Mouse (Mus musculus) left cerebral cortex, adult 8-10 months (tissue): ENCODE data around the gene Sap30l. TPM values are rescaled to one million over a fixed set of nuclear protein-coding genes. Genes with fewer than 3 reads are reported as not detected.
"Not testable (repeated sequence)": the region's sequence is repeated elsewhere in the genome, so short reads cannot be mapped to it uniquely, and the experiment has no call there.

Source experiments
- DNase-seq, 2 experiments: peaks; one replicate each; pipeline ENCODE4 v3.0.0; 2022; ENCODE audit warnings: low spot score in 2 of 2
- total RNA-seq, 4 experiments: library from RNA; stranded (reverse); gene quantifications; 2 replicates each; pipeline ENCODE4 v1.2.4; 2022

Sap30l gene
- total RNA-seq, 4 experiments from 2014 or later: 46.3 to 50.7 (median 49.6) TPM

DNA sequence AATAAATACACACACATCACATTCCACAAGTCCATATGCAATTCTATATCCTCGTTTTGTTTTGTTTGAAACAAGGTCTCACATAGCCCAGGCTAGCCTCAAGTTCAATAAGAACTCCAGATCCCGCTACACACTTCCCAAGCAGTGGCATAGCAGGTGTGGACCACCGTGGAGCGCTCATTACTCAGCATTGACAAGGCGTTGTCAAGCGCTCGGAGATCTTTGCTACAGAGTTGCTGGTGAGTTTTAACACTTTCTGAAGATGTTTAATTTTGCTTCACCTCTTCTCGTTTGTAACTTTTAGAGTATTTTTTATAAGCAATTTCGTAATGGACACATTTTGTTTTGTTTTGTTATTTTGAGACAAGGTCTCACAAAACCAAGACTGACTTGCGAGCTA, 2.0 kb upstream of the Sap30l start:
- no peak for DNase-seq

DNA sequence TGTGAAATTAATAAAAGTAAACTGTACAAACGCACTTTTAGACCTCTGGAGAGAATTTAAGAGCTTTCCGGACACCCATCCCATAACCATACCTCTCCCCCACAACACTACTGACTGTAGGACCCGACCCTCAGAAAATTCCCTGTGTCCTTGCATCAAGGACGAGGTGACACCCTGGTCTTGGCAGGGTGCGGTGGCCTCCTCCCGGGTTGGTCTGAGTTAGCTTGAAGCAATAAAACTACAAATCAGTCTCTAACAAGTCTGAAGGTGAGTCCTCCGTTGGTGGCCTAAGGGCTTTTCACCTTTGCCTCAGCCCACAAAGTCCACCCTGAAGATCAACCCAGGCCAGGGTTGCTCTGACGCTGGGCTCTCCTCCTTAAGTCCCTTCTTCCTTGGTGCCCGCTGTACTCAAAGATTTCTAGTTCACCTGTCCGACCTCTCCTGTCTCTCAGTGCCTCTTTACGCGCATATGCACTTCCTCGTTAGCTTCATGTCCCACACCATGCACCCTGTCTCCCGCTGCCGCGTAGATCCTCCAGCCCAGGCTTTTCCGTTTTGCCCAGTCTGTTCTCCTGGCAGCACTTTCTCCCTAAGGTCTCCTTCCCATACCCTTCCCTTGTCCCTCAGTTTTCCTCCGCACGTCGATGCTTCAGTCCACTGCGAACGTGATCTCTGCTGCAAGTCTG, 1.0 kb upstream of the Sap30l start:
- DNase-seq: no peak

DNA sequence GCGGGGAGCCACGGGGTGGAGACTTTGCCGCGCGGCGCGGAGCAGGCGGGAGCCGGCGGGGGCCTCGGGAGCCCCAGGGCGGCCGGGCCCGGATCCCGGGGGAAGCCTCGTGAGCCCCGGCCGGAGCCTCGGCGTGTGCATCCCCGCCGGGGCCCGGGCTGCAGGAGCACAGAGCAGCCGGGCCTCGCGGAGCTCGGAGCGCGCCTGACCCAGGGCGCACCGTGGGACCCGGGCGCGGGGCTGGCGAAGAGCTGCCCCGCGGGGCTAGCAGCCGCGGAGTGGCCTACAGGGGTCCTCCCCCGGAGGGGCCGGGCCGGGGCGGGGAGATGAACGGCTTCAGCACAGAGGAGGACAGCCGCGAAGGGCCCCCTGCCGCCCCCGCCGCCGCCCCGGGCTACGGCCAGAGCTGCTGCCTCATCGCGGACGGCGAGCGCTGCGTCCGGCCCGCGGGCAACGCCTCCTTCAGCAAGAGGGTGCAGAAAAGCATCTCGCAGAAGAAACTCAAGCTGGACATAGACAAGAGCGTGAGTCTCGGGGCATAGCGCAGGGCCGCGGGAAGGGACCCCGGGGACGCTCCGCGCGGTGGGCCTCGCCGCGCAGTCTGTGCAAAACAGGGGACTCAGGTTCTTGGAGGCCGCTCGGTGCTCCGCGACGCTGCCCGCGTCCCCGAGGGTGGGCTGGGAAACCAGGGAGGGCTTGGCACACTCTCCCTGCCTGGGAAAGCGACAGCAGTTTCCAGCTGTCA, 501 bp downstream of the Sap30l start:
- DNase-seq: peak in 1 of 2 experiments; percentile 26

DNA sequence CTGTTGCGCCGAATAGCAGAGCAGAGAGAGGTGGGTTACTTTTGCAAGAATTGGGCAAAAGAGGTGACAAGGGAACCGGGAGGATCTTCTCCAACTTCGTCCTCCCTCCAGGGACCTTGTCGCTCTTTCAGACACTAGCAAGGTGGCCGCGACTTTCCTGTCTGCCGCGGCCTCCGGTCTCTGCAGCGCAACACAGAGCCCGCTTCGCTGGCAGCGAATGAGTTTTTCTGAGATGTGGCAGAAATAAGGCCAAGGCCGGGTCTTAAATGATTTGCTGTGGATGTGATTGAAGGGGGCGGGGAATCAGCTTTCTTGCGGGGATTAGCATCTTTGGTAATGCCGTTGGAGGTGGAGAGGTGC, 1.1 kb downstream of the Sap30l start:
- no peak for DNase-seq

DNA sequence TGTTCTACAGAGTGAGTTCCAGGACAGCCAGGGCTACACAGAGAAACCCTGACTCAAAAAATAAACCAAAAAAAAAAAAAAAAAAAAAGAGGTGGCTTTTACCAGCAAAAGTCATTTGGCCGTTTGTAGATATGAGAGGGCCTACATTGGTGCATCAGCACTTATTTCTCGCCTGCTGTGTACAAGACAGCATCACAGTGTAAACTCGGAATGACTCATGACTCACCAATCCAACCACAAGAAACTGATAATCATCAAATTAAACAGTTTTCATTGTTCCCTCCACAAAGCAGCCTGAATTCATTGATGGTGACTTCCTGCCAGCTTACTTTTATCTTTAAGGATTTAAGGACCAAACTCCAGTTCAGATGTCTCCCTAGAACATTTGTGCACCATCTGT, 3.6 kb downstream of the Sap30l start:
- DNase-seq: no peak

DNA sequence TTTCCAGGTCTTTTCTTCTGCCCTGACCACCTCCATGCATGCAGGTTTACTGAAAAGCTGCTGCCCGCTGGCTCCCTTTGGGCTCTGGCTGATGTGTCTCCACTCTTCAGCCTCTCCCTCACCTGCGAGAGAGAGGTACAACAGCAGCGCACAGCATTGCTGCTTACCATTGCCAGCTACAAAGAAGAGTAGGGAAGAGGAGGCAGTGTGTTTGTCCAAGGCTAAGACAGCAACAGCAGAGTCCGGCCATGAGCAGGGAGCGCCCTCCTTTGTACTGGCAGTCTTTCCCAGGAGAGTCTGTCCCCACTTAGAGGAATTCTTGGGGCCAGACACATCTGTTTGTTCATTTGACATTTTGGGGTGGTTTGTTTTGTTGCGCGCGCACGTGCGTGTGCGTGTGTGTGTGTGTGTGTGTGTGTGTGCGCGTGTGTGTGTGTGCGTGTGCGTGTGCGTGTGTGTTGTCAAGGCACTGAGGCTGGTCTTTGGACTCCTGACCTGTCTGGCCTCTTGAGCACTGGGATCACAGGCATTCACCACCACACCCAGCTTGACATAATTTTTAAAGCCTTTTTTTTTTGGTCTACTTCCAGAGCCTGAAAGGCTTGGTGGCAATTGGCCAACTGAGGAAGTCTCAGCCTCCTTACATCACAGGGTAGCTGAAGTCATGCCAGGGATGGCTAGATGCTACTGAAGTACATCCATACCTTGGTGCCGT, 7.7 kb downstream of the Sap30l start:
- DNase-seq: no peak

DNA sequence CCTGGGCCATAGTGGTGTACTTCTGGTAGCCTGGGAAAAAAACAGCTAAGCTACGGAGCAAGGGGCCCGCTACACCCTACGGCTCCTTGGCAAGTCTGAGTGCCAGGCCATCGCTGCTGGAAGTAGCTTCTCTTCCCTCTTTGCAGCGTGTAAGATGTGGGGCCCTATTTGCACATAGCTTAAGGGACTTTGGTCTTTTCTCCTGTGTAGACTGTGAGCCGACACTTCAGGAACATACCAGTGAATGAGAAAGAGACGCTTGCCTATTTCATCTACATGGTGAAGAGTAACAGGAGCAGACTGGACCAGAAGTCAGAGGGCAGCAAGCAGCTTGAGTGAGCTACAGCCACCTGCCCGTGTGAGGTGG, 8.3 kb downstream of the Sap30l start:
- DNase-seq: no peak

DNA sequence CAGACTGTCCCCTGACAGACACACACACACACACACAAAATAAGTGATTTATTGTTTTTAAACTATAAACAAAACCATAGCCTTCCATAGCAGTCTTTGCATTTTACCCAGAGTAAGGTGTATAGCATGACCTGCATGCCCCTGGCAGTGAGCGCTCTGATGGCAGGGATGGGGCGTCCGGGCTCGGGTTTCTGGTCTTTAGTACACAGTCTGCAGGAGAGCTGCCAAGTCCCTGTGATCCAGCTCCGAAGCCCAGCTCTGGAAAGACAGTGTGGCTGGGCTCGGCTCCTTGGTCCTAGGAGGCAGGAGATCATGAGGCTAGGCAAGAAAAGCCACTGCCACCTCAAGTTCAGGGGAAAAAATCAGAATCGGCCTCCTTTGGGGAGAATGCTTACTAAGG, 9.6 kb downstream of the Sap30l start:
- no peak for DNase-seq

DNA sequence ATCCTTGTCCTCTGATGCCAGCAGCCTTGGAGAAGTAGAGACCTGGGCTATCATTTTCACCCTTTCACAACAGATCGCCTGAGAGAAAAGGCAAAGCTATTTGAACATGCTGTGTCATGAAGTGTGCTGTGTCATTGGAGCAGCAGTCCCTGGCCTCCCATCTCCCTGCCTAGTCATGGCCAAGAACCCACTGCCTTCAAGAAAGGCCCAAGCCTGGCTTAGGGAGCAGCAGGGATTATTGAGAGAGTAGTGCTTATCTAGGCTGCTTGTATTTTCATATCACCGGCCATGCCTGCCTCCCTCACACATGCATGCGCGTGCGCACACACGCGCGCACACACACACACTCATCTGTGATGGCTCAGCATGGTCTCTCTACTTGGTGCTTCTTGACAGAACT, 10.8 kb downstream of the Sap30l start:
- DNase-seq: no peak

DNA sequence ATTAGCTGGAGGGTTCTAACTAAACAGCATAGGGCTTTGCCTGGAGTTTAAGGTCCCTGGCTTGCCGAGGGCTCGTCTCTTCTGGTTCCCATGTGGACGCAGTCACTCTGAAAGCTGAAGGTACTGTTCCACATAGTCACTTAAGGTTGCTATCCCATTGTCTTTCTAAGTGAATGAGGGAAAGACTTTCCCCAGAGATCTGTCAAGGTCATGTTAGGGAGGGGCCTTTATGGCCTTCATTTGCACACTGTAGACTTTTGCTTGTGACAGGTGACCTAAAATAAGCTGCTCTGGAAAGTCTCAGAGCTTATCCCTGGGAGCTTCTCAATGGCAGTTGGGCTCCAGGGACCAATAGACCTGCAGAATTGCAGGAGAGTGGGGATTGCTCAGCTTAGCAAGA, 12.2 kb downstream of the Sap30l start:
- no peak for DNase-seq

DNA sequence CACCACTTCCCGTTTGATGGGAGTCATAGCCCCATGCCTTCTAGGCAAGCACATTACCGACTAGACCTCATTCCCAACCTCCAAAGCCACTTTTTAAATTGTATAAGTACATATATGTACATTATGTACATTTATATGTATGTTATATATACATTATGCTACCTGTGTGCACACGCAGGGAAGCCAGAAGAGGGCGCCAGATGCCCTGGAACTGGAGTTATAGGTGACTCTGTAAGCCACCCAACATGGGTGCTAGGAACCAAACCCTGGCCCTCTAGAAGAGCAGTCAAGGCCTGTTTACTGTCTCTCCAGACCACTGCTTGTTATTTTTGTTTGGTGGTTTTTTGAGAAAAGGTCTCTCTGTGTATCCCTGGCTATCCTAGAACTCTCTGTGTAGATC, 16.8 kb downstream of the Sap30l start:
- DNase-seq: no peak

DNA sequence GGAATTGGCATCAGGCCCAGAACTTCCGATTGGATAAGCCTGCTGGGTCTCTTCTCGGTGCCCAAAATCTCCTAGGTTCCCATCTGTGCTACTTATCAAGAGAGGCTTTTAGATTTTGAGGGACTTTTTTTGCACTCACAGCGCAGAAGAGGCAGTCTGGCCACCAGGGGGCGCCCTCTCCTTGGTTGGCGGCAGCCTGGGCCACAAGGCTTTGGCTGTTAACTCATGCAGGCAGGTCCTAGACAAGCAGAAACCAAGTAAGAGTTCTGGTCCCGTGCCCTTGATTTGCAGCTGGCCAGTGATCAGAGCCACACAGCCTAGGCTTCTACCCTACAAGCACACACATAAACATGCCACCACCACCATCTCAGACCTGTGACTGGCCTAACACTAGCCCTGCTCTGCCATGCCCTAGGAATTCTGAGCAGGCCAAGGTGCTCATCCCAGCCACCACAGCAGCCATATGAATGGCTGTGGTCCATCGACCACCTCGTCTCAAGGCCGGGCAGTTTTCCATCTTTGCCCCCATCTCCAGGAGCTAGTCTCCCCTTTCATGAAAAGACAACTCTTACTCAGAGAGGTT, 18.7 kb downstream of the Sap30l start:
- peak; percentile 39 to 68 for DNase-seq

DNA sequence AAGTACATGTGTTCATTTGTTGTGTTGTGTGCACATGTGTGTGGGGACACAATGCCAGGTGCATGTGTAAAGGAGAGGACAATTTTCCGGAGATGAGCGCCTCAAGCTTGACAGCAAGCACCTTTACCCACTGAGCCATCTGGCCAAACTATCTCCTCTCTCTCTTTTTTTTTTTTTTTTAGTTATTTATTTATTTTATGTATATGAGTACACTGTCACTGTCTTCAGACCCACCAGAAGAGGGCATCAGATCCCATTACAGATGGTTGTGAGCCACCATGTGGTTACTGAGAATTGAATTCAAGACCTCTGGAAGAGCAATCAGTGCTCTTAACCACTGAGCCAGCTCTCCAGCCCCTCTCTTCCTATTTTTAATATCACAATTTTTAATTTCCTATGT, 21.7 kb downstream of the Sap30l start:
- not testable (repeated sequence) for DNase-seq

DNA sequence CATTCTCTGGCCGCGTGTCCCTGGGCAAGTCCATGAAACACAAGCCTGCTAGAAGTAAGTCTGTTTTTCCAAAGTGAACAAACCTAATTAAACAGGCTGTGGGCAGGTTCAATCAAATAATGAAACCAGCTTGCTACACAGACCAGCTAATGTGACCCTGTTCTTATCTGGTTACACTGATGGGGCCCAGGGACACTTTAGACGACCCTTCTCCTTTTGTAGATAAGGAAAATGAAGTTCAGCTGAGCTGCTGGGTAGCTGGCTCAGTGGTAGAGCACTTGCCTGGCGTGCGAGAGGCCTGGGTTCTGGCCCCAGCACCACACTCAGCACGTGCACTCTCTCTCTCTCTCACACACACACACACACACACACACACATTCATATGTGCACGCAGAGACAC, 22.3 kb downstream of the Sap30l start:
- no peak for DNase-seq

DNA sequence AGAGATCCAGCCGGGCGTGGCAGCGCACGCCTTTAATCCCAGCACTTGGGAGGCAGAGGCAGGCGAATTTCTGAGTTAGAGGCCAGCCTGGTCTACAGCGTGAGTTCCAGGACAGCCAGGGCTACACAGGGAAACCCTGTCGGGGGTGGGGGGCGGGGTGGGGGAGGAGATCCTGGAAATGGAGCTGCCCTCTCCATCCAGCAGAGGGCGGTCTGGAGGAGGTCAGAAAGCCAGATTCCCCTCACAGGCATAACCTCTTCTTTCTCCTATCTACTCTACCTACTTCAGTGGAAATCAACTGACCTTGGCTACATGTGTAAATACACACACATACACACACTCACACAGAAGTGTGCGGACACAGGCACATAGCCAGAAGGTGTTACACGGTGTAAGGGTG, 23.8 kb downstream of the Sap30l start:
- DNase-seq: not testable (repeated sequence)

DNA sequence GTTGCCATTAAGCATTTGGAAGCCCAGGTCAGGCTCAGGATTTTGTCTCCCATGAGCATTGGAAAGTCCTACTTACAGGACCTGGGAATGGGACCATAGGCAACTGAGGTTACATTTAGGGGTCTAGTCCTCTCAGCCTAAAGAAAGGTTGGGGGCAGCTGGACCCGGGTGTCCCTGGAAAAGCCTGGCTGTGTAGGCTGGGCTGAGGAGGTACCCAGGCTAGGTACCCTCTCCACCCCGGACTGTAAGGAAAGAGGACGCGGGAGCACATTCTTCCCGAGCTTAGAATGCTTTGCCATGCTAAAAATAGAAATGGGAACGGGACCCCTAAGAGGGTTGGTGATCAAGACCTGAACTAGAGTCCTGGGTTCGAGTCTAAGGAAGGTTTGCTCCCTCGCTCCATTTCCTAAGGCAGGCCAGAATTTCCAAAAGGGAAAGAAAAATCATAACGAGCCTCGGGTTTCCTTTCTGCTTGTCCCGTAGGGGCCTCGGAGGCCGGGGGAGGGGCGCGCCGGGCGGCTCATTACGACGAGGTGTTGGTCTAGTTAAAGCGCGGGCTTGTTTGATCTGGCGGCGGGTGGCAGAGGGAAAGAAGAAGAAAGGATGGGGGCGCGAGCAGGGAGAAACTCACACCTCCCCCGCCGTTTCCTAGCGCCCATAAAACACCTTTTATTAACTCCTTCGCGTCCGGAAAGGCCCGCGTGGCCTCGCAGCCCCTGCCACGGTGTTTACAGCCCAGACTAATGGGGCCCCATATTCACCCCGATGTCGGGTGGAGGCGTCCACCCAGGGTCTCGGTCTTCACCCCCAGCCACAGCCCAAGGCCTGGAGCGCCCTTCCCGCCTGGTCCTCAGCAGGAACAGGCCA, 25.8 kb downstream of the Sap30l start:
- no peak for DNase-seq

DNA sequence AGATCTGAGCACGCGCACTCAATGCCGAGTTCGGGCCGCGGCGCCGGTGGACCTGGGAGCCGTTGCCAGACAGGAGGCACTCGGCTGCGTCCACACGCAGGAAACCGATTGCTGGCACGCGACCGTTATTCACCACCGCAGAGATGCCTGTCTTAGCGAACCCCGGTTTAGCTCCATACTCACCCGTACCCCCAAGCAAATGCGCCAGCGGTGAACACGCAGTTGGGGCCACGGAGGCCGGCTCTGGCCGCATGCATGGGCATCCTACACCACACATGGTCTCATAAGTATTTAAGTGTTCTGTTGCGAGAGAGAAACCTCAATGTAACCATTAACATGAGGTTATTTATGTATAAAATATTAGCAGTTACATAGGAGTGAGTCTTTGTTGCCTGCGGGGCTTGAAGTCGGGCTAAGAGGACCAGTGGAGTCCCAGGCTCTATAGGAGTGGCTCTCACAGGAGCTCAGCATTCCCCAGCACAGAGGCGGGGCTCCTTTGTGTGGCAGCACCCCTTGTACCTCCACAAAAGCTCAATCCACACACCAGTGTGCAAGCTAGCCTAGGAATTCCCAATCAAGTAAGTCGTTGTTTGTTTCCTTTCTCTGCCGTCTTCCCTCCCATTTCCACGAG, 26.6 kb downstream of the Sap30l start:
- DNase-seq: no peak

DNA sequence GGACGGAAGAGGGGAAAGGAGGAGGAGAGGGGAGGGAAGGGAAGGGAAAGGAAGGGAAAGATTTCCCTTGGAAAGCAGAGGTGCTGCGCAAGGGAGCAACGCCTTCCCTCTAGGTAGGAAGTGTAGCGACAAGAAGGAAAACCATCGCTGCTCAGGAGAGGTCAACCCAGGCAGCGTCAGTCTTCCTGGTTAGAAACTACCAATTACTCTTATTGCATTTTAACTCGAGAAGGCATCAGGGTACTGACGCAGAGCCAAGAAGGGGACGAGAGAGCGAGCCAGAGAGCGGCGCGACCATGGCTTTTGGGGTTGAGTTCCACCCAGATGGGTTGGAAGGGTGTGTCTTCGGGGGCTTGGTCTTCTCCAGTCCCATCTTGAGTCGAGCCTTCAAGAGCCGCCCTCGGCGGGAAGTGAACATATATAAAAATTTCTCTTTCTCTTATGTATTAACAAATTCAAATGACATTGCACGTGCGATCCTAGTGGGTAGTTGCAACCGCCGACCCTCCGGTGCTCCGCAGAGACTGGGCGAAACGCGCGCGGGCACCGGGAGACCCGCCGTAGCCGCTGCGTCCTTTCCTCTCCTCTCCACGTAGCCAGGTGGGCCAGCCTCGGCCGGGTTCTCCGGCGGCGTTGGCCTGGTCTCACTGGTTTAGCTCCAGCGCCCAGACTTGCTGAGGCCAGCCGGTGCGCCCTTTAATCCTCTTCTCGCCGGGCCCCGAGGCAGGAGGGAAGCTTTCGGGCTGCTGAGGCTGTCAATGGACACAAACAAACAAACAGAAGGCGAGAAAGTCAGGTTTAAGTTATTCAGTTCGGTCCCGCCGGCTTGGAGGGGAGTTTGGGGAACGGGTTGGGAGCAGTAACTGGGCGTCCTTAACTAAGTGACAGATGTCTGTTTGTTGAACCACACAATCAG, 27.8 kb downstream of the Sap30l start:
- no peak for DNase-seq

DNA sequence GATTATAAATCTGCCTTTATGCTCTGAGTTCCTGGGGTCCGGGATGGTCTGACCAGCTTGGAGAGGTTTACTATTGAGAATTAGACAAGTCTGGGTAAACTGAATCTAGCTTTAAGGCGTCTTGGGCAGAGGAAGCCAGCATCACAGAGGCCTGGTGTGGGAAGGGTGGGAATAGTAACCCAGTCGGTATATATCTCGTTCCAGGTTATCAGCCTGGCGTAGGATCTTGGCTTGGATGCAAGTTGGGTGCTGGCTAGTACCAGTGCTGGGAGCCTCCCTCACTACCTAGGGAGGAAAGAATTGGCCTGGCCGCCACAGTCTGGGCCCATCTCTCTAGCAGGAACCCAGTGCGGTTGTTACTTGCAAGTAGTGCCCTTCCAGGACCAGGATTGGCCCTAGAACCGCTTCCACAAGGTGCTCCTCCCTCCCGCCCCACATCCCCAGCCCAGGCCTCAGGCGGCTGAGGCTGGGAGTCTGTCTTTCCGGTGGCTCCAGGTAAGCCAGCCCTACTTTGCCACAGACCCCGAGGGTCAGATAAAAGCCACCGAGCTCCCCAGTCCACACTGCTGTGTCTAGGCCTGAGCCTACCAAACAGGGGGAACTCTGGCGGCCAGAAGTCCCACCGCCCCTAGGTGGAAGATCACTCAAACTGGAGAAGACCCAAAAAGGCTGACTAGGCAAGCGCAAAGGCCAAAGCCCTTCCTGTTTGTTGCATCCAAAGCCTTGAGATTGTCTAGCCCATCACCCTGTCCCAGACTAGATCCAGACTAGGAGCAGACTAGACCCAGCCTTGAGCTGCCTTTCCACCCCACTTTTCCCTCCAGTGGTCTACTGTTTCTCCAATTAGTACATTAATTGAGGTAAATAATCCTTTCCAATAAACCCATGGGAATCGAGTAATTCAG, 28.7 kb downstream of the Sap30l start:
- DNase-seq: no peak
